Mouse (Mus musculus) 3T3-L1 (cell line): Measurements from ENCODE around the gene Trpm2.
"Not testable (repeated sequence)": the region's sequence is repeated elsewhere in the genome, so short reads cannot be mapped to it uniquely, and the experiment has no call there.

Experiments
- DNase-seq: peaks from one replicate; pipeline ENCODE4 v3.0.0-alpha.2; 2015; ENCODE audit warnings: low read depth, low spot score

Trpm2 gene

GRCm38 (mm10) chr10:77978351-77979350 is 8.3 kb upstream of the Trpm2 start, which contains the start of gene 1810043G02Rik:
Gene 1810043G02Rik (plus strand): TSS chr10:77978524.
- DNase-seq: peak; percentile 93

GRCm38 (mm10) chr10:77976458-77977150 is 6.2 kb upstream of the Trpm2 start:
- DNase-seq: peak; percentile 75

- DNase-seq: no peak
Measured at GRCm38 (mm10) chr10:77975653-77976052, 5.3 kb upstream of the Trpm2 start.

DNA sequence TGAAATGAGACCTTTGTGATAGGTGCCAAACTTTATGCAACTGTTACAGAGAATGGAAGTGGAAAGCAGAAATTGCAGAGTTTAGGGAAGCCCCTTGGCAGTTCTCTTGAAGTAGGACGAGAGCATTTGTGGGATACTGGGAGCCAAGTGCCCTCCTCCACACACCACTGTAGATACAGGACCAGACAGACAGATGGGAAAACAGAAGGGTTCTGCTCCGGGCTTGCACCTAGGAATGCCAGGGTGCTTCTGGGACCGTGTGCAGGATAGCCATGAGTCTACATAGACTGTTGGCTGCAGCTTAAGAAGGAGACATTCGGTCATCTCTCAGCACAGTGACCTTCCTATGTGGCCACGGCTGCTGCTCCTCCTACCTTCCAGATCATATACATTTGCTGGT is 4.4 kb upstream of the Trpm2 start:
- no peak for DNase-seq

GRCm38 (mm10) chr10:77974323-77974722 is 4.0 kb upstream of the Trpm2 start:
- DNase-seq: no peak

GRCm38 (mm10) chr10:77971709-77972553 is 1.6 kb upstream of the Trpm2 start:
- DNase-seq: no peak

- no peak for DNase-seq
Measured at GRCm38 (mm10) chr10:77971191-77971590, 828 bp upstream of the Trpm2 start.

DNA sequence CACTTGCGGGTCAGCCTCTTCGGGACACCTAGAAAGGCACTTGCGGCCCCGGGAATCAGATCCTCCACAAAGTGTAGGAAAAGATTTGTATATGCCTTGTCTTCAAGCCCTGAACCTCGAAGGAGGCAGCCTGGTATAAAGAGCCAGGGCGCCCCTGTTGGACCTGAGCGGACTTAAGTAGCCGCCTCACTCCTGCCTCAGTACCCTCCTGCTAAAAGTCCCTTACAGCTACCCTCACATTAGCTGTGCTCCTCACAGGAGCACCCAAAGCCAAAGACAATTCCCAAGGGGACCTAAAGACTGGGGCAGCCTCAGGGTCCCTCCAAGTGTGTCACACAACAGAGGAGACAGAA is 414 bp downstream of the Trpm2 start:
- no peak for DNase-seq

DNA sequence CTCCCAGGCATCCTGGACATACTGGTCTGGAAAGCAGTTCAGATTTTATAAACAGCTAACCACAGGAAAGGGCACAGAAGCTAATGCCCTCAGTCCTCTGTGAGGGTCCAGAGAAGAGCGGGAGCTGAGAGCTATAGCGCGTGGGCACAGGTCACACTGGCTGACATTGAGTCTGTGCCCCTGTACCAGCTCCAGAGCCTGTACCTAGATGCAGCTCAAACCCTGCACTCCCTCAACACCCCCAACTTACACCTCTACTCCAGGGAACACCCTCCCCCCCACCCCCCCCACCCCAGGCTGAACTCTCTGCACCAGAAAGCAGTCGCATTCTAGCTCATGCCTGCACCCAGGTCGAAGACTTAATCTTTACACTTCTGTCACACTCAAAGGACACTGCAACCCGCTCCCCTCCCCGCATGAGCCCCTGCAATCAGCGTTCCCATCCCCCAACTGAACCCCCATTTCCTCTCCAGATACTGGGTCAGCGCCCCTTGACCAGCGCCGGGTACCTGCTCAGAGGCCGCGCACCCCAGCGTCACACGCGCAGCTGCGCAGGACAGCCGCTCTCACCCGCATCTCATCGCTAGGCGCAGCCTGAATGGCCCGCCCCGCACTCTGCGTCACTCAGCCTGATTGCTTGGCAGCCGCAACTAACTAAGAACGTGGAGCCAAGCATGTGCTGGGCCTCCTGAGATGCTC is 940 bp downstream of the Trpm2 start:
- no peak for DNase-seq

- no peak for DNase-seq
Measured at GRCm38 (mm10) chr10:77963971-77964370, 6.4 kb downstream of the Trpm2 start.

DNA sequence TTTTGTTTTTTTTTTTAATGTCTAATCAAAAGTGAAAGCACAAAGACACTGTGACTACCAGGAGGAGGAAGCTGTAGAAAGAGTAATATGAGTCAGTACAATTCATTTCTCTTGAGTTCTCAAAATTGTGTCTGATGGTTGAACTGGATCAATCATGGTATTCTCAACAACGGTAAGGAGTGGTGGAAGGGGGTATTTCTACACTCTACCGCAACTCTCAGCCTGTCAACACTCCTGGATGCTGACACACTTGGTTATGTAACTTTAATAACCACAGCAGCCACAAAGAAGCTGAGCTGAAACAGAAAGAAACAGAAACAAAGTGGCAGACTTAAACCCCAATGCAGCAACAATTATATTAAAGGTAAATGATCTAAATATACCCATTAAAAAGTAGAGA is 7.6 kb downstream of the Trpm2 start:
- no peak for DNase-seq

DNA sequence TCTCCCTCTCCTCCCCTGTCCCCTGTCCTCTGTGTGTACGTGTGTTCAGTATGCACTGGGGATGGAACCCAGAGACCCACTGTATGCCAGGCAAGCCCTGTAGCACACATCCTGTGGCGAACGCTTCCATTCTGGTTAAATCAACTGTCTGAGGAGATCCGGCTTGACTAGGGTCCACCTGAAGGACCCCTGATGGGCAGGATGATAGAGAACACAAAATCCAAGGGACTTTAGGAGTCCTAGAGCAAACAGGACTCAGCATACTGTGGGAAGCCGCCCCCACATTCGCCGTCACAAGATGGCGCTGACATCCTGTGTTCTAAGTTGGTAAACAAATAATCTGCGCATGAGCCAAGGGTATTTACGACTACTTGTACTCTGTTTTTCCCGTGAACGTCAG is 19.9 kb downstream of the Trpm2 start:
- DNase-seq: not testable (repeated sequence)

DNA sequence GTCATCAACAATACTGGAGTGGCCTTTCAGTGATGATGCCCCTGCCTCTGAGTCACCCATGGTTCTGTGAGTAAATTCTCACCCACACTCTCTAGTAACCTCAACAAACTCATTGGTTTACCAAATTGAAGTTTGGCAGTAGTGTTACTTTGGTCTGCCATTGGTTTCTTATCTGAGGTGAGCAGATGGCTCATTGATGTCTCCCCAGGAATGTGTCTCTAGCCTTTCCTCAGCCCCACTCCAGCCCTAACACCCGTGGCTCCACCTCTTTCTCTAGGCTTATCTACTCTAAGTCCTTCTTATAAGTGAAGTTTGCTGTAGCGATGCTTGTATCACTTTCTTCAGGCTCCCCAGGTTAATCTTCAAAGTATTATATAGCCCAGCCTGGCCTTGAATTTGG is 30.7 kb downstream of the Trpm2 start:
- DNase-seq: peak; percentile 55

DNA sequence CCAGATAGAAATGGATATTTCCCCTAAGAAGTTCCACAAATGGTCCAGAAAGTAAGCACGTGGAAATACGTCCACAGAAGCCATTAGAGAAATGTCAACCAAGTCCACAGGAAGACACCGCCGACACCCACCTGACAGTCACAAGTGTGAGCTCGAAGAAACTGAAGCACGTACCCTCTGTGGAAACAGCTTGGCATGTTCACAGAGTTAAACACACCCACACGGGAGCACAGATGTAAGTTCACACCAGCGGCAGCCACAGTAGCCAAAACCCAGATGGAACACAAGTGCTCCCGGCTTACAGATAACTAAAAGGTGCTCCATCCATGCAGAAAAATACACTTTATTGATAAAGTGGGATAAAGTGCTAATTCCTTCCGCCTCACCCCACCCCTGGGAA is 43.0 kb downstream of the Trpm2 start:
- DNase-seq: no peak

GRCm38 (mm10) chr10:77926140-77926539 is 44.2 kb downstream of the Trpm2 start:
- peak; percentile 58 for DNase-seq

- DNase-seq: peak; percentile 9
Measured at GRCm38 (mm10) chr10:77922681-77923080, 47.7 kb downstream of the Trpm2 start.

DNA sequence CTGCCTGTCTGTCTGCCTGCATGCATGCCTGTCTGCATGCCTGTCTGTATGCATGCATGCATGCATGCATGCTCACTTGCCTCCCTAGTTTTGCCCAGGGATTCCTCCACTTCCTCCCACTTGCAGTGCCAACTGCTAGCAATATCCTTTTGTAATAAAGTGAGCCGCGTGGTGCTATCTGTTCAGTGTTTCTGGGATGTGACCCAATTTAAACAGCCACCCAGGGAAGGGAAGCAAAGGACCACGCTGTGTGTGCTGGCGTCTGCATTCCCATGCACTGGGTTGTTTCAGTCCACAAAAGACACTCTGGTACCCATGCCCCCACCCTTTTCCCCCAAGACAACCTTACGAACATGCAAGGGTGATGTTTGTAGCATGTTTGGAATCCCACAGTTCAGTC is 49.4 kb downstream of the Trpm2 start:
- no peak for DNase-seq

- DNase-seq: peak; percentile 55
Measured at GRCm38 (mm10) chr10:77916636-77917335, 53.6 kb downstream of the Trpm2 start.

DNA sequence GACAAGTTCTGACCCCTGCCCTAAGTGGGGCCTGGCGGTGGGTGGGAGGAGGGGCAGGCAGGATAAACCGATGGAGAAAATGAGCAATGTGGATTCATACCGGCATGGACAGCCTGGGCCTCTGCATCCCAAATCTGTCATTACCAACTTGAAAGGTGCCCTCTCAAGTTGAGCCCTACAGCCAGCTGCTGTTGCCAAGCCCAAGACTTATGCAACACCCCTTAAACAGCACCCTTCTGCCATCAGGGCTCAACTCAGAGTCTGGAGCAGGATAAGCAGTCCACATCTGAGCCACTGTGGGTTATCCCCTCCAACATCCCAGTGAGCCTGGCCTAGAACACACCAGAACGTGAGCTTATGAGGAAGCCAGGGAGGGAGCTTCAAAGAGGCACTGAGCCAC is 57.1 kb downstream of the Trpm2 start:
- no peak for DNase-seq

- DNase-seq: no peak
Measured at GRCm38 (mm10) chr10:77912605-77913004, 57.8 kb downstream of the Trpm2 start.
